Mouse (Mus musculus): ENCODE measurements around the gene Sirt2. TPM values are rescaled to one million over a fixed set of nuclear protein-coding genes. Genes with fewer than 3 reads are reported as not detected.

Gene Sirt2
- total and polyA plus RNA-seq, 3 experiments, result 40.9 to 128 (median 68.3) TPM

DNA sequence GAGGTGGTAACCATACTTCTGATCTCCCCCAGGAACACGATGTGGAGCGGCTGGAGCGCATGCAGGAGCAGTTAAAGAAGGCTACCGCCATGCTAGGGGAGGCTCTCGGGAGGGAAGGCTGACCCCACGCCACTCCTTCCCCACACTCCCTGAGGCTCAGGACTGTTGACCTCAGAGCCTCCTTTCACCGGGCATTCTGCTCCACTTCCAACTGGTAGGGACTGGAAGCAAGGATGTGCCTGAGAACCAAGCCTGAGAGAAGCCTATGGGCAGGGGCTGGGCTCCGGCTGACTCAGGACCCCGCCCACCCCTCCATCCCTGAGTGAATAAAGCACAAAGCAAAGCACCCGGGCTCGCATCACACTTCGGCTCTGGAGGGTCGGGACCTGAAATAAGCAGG lies 7.9 kb upstream of the Sirt2 start:
- Histone ChIP-seq H3K4me3 (replicated peaks in 1 of 3; ENCODE audit: low read depth in 2 of 3, low read length in 2 of 3, poor library complexity in 1 of 3) (no peak overlapping the region), H3K36me3 (replicated peaks in 1 of 2; ENCODE audit: control insufficient read depth in 1 of 2, insufficient read depth in 1 of 2, low read length in 1 of 2) (peaks cover 64 to 82% of the 10 kb centered on the region in 2 experiments), H3K9me3 (replicated peaks; ENCODE audit: low read length) (no peaks in the 10 kb centered on the region), H3K27ac (ENCODE audit: insufficient read depth, low read depth) (no peak overlapping the region), H3K4me1 (ENCODE audit: control insufficient read depth in 1 of 2, insufficient read depth in 2 of 2) (peaks cover 0 to 2% of the 10 kb centered on the region in 2 experiments; a peak in 1 of 4 replicates), H3K4me2 (ENCODE audit: insufficient read depth, low read depth, poor library complexity, severe bottlenecking) (no peak overlapping the region), H3K27me3 (replicated peaks) (no peaks in the 10 kb centered on the region), H3K79me2 (replicated peaks; ENCODE audit: control insufficient read depth, extremely low read depth, insufficient read depth, poor library complexity, severe bottlenecking) (no peaks in the 10 kb centered on the region; the same call in 1 of the 2 replicates), H3K9ac (ENCODE audit: insufficient read depth, low read depth) (no peak overlapping the region)
- in situ Hi-C loops (cut with MboI; ENCODE audit: low pct_ligation_motif_present, low pct_unique_long_range_greater_than_20kb, low sequenced_read_pairs) (no loop called here), dilution Hi-C loops (cut with MboI; ENCODE audit: extremely low pct_ligation_motif_present, extremely low pct_unique_long_range_greater_than_20kb, low sequenced_read_pairs) (no loop called here)
- TF ChIP-seq MXI1 (IDR thresholded peaks at IDR 0.05; ENCODE audit: low read depth, low read length) (no peak), UBTF (IDR thresholded peaks at IDR 0.05; ENCODE audit: low read depth, low read length) (no peak), TBP (conservative IDR thresholded peaks at IDR 0.05; ENCODE audit: low read depth, low read length) (no peak), POLR2A (IDR thresholded peaks at IDR 0.05; ENCODE audit: low read depth, low read length) (no peak), TCF12 (IDR thresholded peaks at IDR 0.05; ENCODE audit: low read depth, low read length) (no peak), CHD2 (IDR thresholded peaks at IDR 0.05; ENCODE audit: low read length) (no peak), GABPA (IDR thresholded peaks at IDR 0.05; ENCODE audit: insufficient replicate concordance, low read depth, low read length) (no peak), USF1 (IDR thresholded peaks at IDR 0.05; ENCODE audit: low read depth, low read length) (no peak), ELF1 (IDR thresholded peaks at IDR 0.05; ENCODE audit: low read depth, low read length) (no peak), JUN (IDR thresholded peaks at IDR 0.05; ENCODE audit: insufficient read depth, low read depth, low read length) (no peak), RCOR1 (conservative IDR thresholded peaks at IDR 0.05; ENCODE audit: low read depth, low read length) (no peak), ZNF384 (IDR thresholded peaks at IDR 0.05; ENCODE audit: low read depth, low read length) (no peak), POLR2AphosphoS2 (IDR thresholded peaks at IDR 0.05; ENCODE audit: low read depth, low read length) (no peak), MAFK (IDR thresholded peaks at IDR 0.05; ENCODE audit: insufficient replicate concordance, low read length) (no peak)
- DNase-seq (ENCODE audit: extremely low read depth), result no peak

GRCm38 (mm10) chr7:28761907-28762306 lies 4.6 kb upstream of the Sirt2 start:
- H3K4me2 ChIP-seq (ENCODE audit: insufficient read depth, low read depth, poor library complexity, severe bottlenecking), result no peak overlapping the region
- dilution Hi-C loops (cut with MboI; ENCODE audit: extremely low pct_ligation_motif_present, extremely low pct_unique_long_range_greater_than_20kb, low sequenced_read_pairs) (no loop called here), in situ Hi-C loops (cut with MboI; ENCODE audit: low pct_ligation_motif_present, low pct_unique_long_range_greater_than_20kb, low sequenced_read_pairs) (no loop called here)
- H3K9ac ChIP-seq (ENCODE audit: insufficient read depth, low read depth), result no peak overlapping the region
- DNase-seq (ENCODE audit: extremely low read depth), result no peak
- peaks cover 60 to 66% of the 10 kb centered on the region in 2 experiments for H3K36me3 ChIP-seq (replicated peaks in 1 of 2; ENCODE audit: control insufficient read depth in 1 of 2, insufficient read depth in 1 of 2, low read length in 1 of 2)
- no peak for TF ChIP-seq ZMIZ1 (IDR thresholded peaks at IDR 0.05; ENCODE audit: low read depth, low read length)
- TF ChIP-seq ZC3H11A (IDR thresholded peaks at IDR 0.05; ENCODE audit: low read depth, low read length), result no peak
- TF ChIP-seq POLR2A (IDR thresholded peaks at IDR 0.05; ENCODE audit: low read depth, low read length), result no peak
- TF ChIP-seq EP300 (IDR thresholded peaks at IDR 0.05; ENCODE audit: low read length), result no peak
- TF ChIP-seq MAZ (IDR thresholded peaks at IDR 0.05; ENCODE audit: low read depth, low read length), result no peak
- TF ChIP-seq SMC3 (IDR thresholded peaks at IDR 0.05; ENCODE audit: low read depth, low read length), result no peak
- no peak for TF ChIP-seq ETS1 (conservative IDR thresholded peaks at IDR 0.05; ENCODE audit: low read depth, low read length)
- TF ChIP-seq HCFC1 (IDR thresholded peaks at IDR 0.05; ENCODE audit: low read depth, low read length), result no peak
- no peak for TF ChIP-seq JUND (conservative IDR thresholded peaks at IDR 0.05; ENCODE audit: low read depth, low read length)
- no peak for TF ChIP-seq BHLHE40 (IDR thresholded peaks at IDR 0.05; ENCODE audit: low read depth, low read length)
- TF ChIP-seq IRF4 (IDR thresholded peaks at IDR 0.05; ENCODE audit: low read depth, low read length), result no peak
- TF ChIP-seq ZKSCAN1 (IDR thresholded peaks at IDR 0.05; ENCODE audit: borderline replicate concordance, low read depth, low read length), result no peak
- no peak overlapping the region for H3K27ac ChIP-seq (ENCODE audit: insufficient read depth, low read depth)
- no peaks in the 10 kb centered on the region for H3K27me3 ChIP-seq (replicated peaks)
- H3K4me3 ChIP-seq (replicated peaks in 1 of 3; ENCODE audit: low read depth in 2 of 3, low read length in 2 of 3, poor library complexity in 1 of 3), result no peak overlapping the region
- no peaks in the 10 kb centered on the region for H3K9me3 ChIP-seq (replicated peaks; ENCODE audit: low read length)
- H3K79me2 ChIP-seq (replicated peaks; ENCODE audit: control insufficient read depth, extremely low read depth, insufficient read depth, poor library complexity, severe bottlenecking), result peaks cover 21% of the 10 kb centered on the region
- H3K4me1 ChIP-seq (ENCODE audit: control insufficient read depth in 1 of 2, insufficient read depth in 2 of 2), result peaks cover 4 to 17% of the 10 kb centered on the region in 2 experiments
